Mouse (Mus musculus) cerebellum, postnatal 36 days (tissue): ENCODE data around the gene Pim2.

Source experiments
- DNase-seq, 2 experiments: peaks; one replicate each; pipeline ENCODE4 v3.0.0; 2021 to 2022; ENCODE audit warnings: mixed read lengths in 2 of 2

Pim2 gene

GRCm38 (mm10) chrX:7878007-7878419, at the start of gene Pim2:
Pim2 (plus strand) TSS chrX:7878262.
- DNase-seq: peak; percentile 82 to 87

GRCm38 (mm10) chrX:7837146-7837545, 40.9 kb upstream of the Pim2 start:
- no peak for DNase-seq

GRCm38 (mm10) chrX:7840842-7841162, 37.3 kb upstream of the Pim2 start:
- DNase-seq: no peak

- DNase-seq: peak; percentile 88 to 94
Observed at GRCm38 (mm10) chrX:7841163-7842162, 36.6 kb upstream of the Pim2 start, which contains the start of gene Otud5. Otud5 (plus strand) TSS chrX:7841364.

GRCm38 (mm10) chrX:7842318-7842717, 35.7 kb upstream of the Pim2 start:
- peak; percentile 8 to 12 for DNase-seq

- no peak for DNase-seq
Observed at GRCm38 (mm10) chrX:7847845-7848244, 30.2 kb upstream of the Pim2 start.

- DNase-seq: peak; percentile 39 to 42
Observed at GRCm38 (mm10) chrX:7854578-7854977, 23.5 kb upstream of the Pim2 start.

GRCm38 (mm10) chrX:7859191-7859753, 18.8 kb upstream of the Pim2 start:
- DNase-seq: no peak

- no peak for DNase-seq
Observed at GRCm38 (mm10) chrX:7863181-7863580, 14.9 kb upstream of the Pim2 start.

- DNase-seq: no peak
Observed at GRCm38 (mm10) chrX:7864551-7864950, 13.5 kb upstream of the Pim2 start.

- no peak for DNase-seq
Observed at GRCm38 (mm10) chrX:7865343-7865742, 12.7 kb upstream of the Pim2 start.

- no peak for DNase-seq
Observed at GRCm38 (mm10) chrX:7865786-7866185, 12.3 kb upstream of the Pim2 start.

- no peak for DNase-seq
Observed at GRCm38 (mm10) chrX:7867141-7867540, 10.9 kb upstream of the Pim2 start.

GRCm38 (mm10) chrX:7868506-7868905, 9.6 kb upstream of the Pim2 start:
- DNase-seq: no peak

- no peak for DNase-seq
Observed at GRCm38 (mm10) chrX:7869826-7870225, 8.2 kb upstream of the Pim2 start.

- peak; percentile 33 to 38 for DNase-seq
Observed at GRCm38 (mm10) chrX:7878495-7878894, 433 bp downstream of the Pim2 start.

GRCm38 (mm10) chrX:7879819-7880218, 1.8 kb downstream of the Pim2 start:
- peak; percentile 64 to 68 for DNase-seq

GRCm38 (mm10) chrX:7883841-7884567, 5.9 kb downstream of the Pim2 start, which contains the start of gene Slc35a2:
Slc35a2 (plus strand) TSS chrX:7884028.
- DNase-seq: peak; percentile 78

- no peak for DNase-seq
Observed at GRCm38 (mm10) chrX:7898211-7898610, 20.1 kb downstream of the Pim2 start.

GRCm38 (mm10) chrX:7898880-7899874, 21.1 kb downstream of the Pim2 start, which contains the start of the genes Pqbp1 and Timm17b:
Pqbp1 (minus strand) TSS chrX:7899269.
Timm17b (plus strand) TSS chrX:7899357.
- peak; percentile 82 to 86 for DNase-seq

GRCm38 (mm10) chrX:7904441-7904840, 26.4 kb downstream of the Pim2 start:
- no peak for DNase-seq

GRCm38 (mm10) chrX:7907735-7908134, 29.7 kb downstream of the Pim2 start, which contains the start of gene Gm10491:
Gm10491 (minus strand) TSS chrX:7907835.
- DNase-seq: no peak
